Mouse (Mus musculus): ENCODE measurements around the gene Zbed3. TPM values are rescaled to one million over a fixed set of nuclear protein-coding genes. Genes with fewer than 3 reads are reported as not detected.

Zbed3 gene
- polyA plus RNA-seq, 1 experiment = 24.6 TPM

DNA sequence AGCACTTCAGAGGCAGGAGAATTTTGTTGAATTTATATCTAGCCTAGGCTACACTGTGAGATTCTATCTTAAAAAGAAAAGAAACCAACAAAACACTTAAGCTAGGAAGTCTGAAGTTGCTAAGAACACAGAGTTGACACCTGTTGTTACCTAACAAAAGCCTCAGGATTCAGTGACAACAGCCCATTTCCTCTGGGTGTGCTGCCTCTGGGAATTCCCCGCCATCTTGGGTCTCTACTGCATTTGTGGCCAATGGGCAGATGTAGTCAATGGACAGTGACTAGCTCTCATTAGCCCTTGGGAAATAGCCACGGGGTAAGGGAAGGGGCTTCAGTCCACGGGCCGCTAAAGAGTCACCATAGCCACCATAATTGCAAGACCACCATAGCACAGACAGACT lies 31.4 kb upstream of the Zbed3 start:
- no peak overlapping the region for H3K4me3 ChIP-seq
- H3ac ChIP-seq (ENCODE audit: control insufficient read depth, insufficient read length) = no peak overlapping the region
- H3K27me3 ChIP-seq (ENCODE audit: control insufficient read depth, insufficient read depth, insufficient read length) = peaks cover 4% of the 10 kb centered on the region
- no peaks in the 10 kb centered on the region for H3K36me3 ChIP-seq (ENCODE audit: control insufficient read depth, insufficient read depth)
- H3K4me2 ChIP-seq (ENCODE audit: low read depth) = no peak overlapping the region
- H3K79me2 ChIP-seq (ENCODE audit: control insufficient read depth, insufficient read depth) = no peaks in the 10 kb centered on the region
- no peak for TF ChIP-seq POLR2A (IDR thresholded peaks at IDR 0.05; ENCODE audit: insufficient read length, low read depth)
- TF ChIP-seq REST (IDR thresholded peaks at IDR 0.05; ENCODE audit: insufficient read depth, insufficient read length) = no peak
- TF ChIP-seq USF1 (IDR thresholded peaks at IDR 0.05; ENCODE audit: low read depth) = no peak
- no peak for TF ChIP-seq SRF (IDR thresholded peaks at IDR 0.05; ENCODE audit: control insufficient read depth, insufficient read length, low read depth)
- TF ChIP-seq TCF3 (IDR thresholded peaks at IDR 0.05; ENCODE audit: insufficient read length, low read depth) = no peak
- no peak for TF ChIP-seq MAX (IDR thresholded peaks at IDR 0.05; ENCODE audit: low read depth)
- no peak for TF ChIP-seq POLR2AphosphoS2 (IDR thresholded peaks at IDR 0.05; ENCODE audit: insufficient read length, low read depth)

DNA sequence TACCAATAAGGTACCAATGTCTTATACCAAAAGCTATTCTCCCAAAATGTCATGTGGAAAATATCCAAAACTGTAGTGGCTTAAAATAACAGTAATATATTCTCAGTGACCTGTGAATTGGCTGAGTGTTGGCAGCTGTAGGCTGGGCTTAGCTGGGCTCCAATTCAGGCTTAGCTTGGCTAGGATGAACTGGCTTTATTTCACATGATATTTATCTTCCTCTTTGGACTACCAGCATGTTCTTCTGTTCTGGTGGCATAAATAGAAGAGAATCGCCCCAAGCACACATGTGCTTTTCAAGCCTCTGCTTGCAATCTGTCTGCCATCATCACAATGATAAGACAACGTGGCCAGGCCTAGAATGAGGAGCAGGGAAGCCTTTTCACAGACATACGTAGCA lies 23.5 kb upstream of the Zbed3 start:
- no peaks in the 10 kb centered on the region for H3K79me2 ChIP-seq (ENCODE audit: control insufficient read depth, insufficient read depth)
- no peak overlapping the region for H3K4me3 ChIP-seq
- TF ChIP-seq CEBPB (IDR thresholded peaks at IDR 0.05; ENCODE audit: insufficient read depth, poor library complexity, severe bottlenecking) (no peak), USF1 (IDR thresholded peaks at IDR 0.05; ENCODE audit: low read depth) (no peak), TCF12 (IDR thresholded peaks at IDR 0.05; ENCODE audit: insufficient read depth, poor library complexity, severe bottlenecking) (no peak), TCF3 (IDR thresholded peaks at IDR 0.05; ENCODE audit: insufficient read length, low read depth) (no peak), E2F4 (IDR thresholded peaks at IDR 0.05; ENCODE audit: insufficient read depth) (no peak), MYOG (IDR thresholded peaks at IDR 0.05; ENCODE audit: control insufficient read depth in 1 of 3, insufficient read depth in 1 of 3, insufficient read length in 2 of 3, low read depth in 2 of 3) (no peak), MYOD1 (IDR thresholded peaks at IDR 0.05; ENCODE audit: control insufficient read depth in 1 of 3, insufficient read length in 2 of 3, low read depth in 2 of 3) (no peak), POLR2AphosphoS2 (IDR thresholded peaks at IDR 0.05; ENCODE audit: insufficient read length, low read depth) (no peak), POLR2A (IDR thresholded peaks at IDR 0.05; ENCODE audit: insufficient read length, low read depth) (no peak), MAX (IDR thresholded peaks at IDR 0.05; ENCODE audit: low read depth) (no peak), REST (IDR thresholded peaks at IDR 0.05; ENCODE audit: insufficient read depth, insufficient read length) (no peak)
- no peaks in the 10 kb centered on the region for H3K36me3 ChIP-seq (ENCODE audit: control insufficient read depth, insufficient read depth)
- H3K27me3 ChIP-seq (ENCODE audit: control insufficient read depth, insufficient read depth, insufficient read length) = no peaks in the 10 kb centered on the region
- H3K4me2 ChIP-seq (ENCODE audit: low read depth) = no peak overlapping the region
- H3ac ChIP-seq (ENCODE audit: control insufficient read depth, insufficient read length) = no peak overlapping the region

- Histone ChIP-seq H3K79me2 (ENCODE audit: control insufficient read depth, insufficient read depth) (no peaks in the 10 kb centered on the region), H3ac (ENCODE audit: control insufficient read depth, insufficient read length) (no peak overlapping the region), H3K4me2 (ENCODE audit: low read depth) (no peak overlapping the region), H3K27me3 (ENCODE audit: control insufficient read depth, insufficient read depth, insufficient read length) (no peaks in the 10 kb centered on the region), H3K4me3 (no peak overlapping the region), H3K36me3 (ENCODE audit: control insufficient read depth, insufficient read depth) (no peaks in the 10 kb centered on the region)
- TF ChIP-seq SRF (IDR thresholded peaks at IDR 0.05; ENCODE audit: control insufficient read depth, insufficient read length, low read depth) (no peak), MYOG (IDR thresholded peaks at IDR 0.05; ENCODE audit: control insufficient read depth in 1 of 3, insufficient read depth in 1 of 3, insufficient read length in 2 of 3, low read depth in 2 of 3) (no peak), POLR2AphosphoS2 (IDR thresholded peaks at IDR 0.05; ENCODE audit: insufficient read length, low read depth) (no peak), MYOD1 (IDR thresholded peaks at IDR 0.05; ENCODE audit: control insufficient read depth in 1 of 3, insufficient read length in 2 of 3, low read depth in 2 of 3) (no peak), MAX (IDR thresholded peaks at IDR 0.05; ENCODE audit: low read depth) (no peak), TCF12 (IDR thresholded peaks at IDR 0.05; ENCODE audit: insufficient read depth, poor library complexity, severe bottlenecking) (no peak), TCF3 (IDR thresholded peaks at IDR 0.05; ENCODE audit: insufficient read length, low read depth) (no peak), CEBPB (IDR thresholded peaks at IDR 0.05; ENCODE audit: insufficient read depth, poor library complexity, severe bottlenecking) (no peak), E2F4 (IDR thresholded peaks at IDR 0.05; ENCODE audit: insufficient read depth) (no peak), POLR2A (IDR thresholded peaks at IDR 0.05; ENCODE audit: insufficient read length, low read depth) (no peak), USF1 (IDR thresholded peaks at IDR 0.05; ENCODE audit: low read depth) (no peak), REST (IDR thresholded peaks at IDR 0.05; ENCODE audit: insufficient read depth, insufficient read length) (no peak)
Observed at GRCm38 (mm10) chr13:95306596-95306995, 16.8 kb upstream of the Zbed3 start.

DNA sequence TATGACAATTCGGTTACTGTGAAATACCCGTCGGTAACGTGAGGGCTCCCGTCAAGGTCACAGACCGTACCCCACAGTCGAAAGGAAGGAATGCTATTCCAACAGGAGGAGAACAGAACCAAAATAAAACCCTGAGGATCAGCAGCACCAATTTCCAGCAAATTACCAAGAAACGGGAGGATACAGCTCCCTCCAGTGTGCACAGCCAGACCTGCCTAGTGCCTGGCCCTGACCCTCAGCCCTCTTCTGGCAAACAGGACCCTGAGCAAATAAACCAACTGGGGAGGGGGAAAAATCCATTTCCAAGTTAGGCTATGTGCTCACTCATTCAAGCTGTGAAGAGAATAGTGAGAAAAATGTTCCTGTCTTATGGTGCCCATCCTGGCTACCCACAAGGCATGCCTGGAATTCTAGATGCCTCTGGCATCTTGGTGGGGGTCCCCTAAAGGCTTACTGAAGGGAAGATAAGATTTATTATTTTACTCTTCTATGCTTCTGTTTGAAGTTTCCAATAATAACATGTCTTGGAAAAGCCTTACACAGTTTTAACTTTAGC lies 16.2 kb upstream of the Zbed3 start:
- Histone ChIP-seq H3K36me3 (ENCODE audit: control insufficient read depth, insufficient read depth) (no peaks in the 10 kb centered on the region), H3K4me3 (no peak overlapping the region), H3K27me3 (ENCODE audit: control insufficient read depth, insufficient read depth, insufficient read length) (no peaks in the 10 kb centered on the region), H3K79me2 (ENCODE audit: control insufficient read depth, insufficient read depth) (no peaks in the 10 kb centered on the region), H3ac (ENCODE audit: control insufficient read depth, insufficient read length) (no peak overlapping the region), H3K4me2 (ENCODE audit: low read depth) (no peak overlapping the region)
- no peak for TF ChIP-seq MYOD1 (IDR thresholded peaks at IDR 0.05; ENCODE audit: control insufficient read depth in 1 of 3, insufficient read length in 2 of 3, low read depth in 2 of 3)
- no peak for TF ChIP-seq POLR2A (IDR thresholded peaks at IDR 0.05; ENCODE audit: insufficient read length, low read depth)
- no peak for TF ChIP-seq POLR2AphosphoS2 (IDR thresholded peaks at IDR 0.05; ENCODE audit: insufficient read length, low read depth)

- Histone ChIP-seq H3ac (ENCODE audit: control insufficient read depth, insufficient read length) (no peak overlapping the region), H3K27me3 (ENCODE audit: control insufficient read depth, insufficient read depth, insufficient read length) (peaks cover 13% of the 10 kb centered on the region), H3K4me3 (no peak overlapping the region), H3K4me2 (ENCODE audit: low read depth) (no peak overlapping the region), H3K36me3 (ENCODE audit: control insufficient read depth, insufficient read depth) (no peaks in the 10 kb centered on the region), H3K79me2 (ENCODE audit: control insufficient read depth, insufficient read depth) (no peaks in the 10 kb centered on the region)
- TF ChIP-seq USF1 (IDR thresholded peaks at IDR 0.05; ENCODE audit: low read depth) (no peak), TCF12 (IDR thresholded peaks at IDR 0.05; ENCODE audit: insufficient read depth, poor library complexity, severe bottlenecking) (no peak), MYOG (IDR thresholded peaks at IDR 0.05; ENCODE audit: control insufficient read depth in 1 of 3, insufficient read depth in 1 of 3, insufficient read length in 2 of 3, low read depth in 2 of 3) (no peak), POLR2A (IDR thresholded peaks at IDR 0.05; ENCODE audit: insufficient read length, low read depth) (no peak), REST (IDR thresholded peaks at IDR 0.05; ENCODE audit: insufficient read depth, insufficient read length) (no peak)
Observed at GRCm38 (mm10) chr13:95312016-95312415, 11.4 kb upstream of the Zbed3 start.

All from myocyte (in vitro differentiated cells).